Mouse (Mus musculus) layer of hippocampus, adult 9-10 months (tissue): ENCODE measurements at regions not wholly inside any gene's neighbourhood (a gene's known extent, or its start where the extent isn't known, plus 50 kb on each side); places are given as distances from the start of the nearest gene placed in this dataset.

ENCODE experiments used
- DNase-seq: peaks from one replicate; pipeline ENCODE4 v3.0.0; 2022; ENCODE audit warnings: low spot score

GRCm38 (mm10) chr12:110332616-110333154 lies 53.8 kb downstream of the Dio3 start:
- no peak for DNase-seq

- no peak for DNase-seq
These were observed 55.7 kb downstream of the Dio3 start for GRCm38 (mm10) chr12:110334609-110335008.

- no peak for DNase-seq
These were observed 65.5 kb downstream of the Dio3 start for GRCm38 (mm10) chr12:110344280-110344827.

- no peak for DNase-seq
These were observed 70.8 kb downstream of the Dio3 start for GRCm38 (mm10) chr12:110349621-110350020.

- DNase-seq = no peak
These were observed 77.0 kb downstream of the Dio3 start for GRCm38 (mm10) chr12:110355851-110356250.

- no peak for DNase-seq
These were observed 79.8 kb upstream of the Ppp2r5c start for GRCm38 (mm10) chr12:110367102-110367501.

GRCm38 (mm10) chr12:110367822-110368221 lies 79.1 kb upstream of the Ppp2r5c start:
- DNase-seq = no peak

- DNase-seq = no peak
These were observed 74.8 kb upstream of the Ppp2r5c start for GRCm38 (mm10) chr12:110371886-110372690.

- no peak for DNase-seq
These were observed 73.9 kb upstream of the Ppp2r5c start for GRCm38 (mm10) chr12:110372986-110373385.

GRCm38 (mm10) chr12:110373408-110374065 lies 73.4 kb upstream of the Ppp2r5c start:
- peak; percentile 67 for DNase-seq

- DNase-seq = no peak
These were observed 71.8 kb upstream of the Ppp2r5c start for GRCm38 (mm10) chr12:110375139-110375538.

- no peak for DNase-seq
These were observed 70.7 kb upstream of the Ppp2r5c start for GRCm38 (mm10) chr12:110376062-110376837.

- DNase-seq = no peak
These were observed 70.1 kb upstream of the Ppp2r5c start for GRCm38 (mm10) chr12:110376838-110377150.

GRCm38 (mm10) chr12:110377306-110377705 lies 69.6 kb upstream of the Ppp2r5c start:
- no peak for DNase-seq

- DNase-seq = no peak
These were observed 69.2 kb upstream of the Ppp2r5c start for GRCm38 (mm10) chr12:110377734-110378133.

- DNase-seq = no peak
These were observed 68.6 kb upstream of the Ppp2r5c start for GRCm38 (mm10) chr12:110378302-110378701.

GRCm38 (mm10) chr12:110379721-110380120 lies 67.2 kb upstream of the Ppp2r5c start:
- DNase-seq = no peak

- DNase-seq = no peak
These were observed 65.8 kb upstream of the Ppp2r5c start for GRCm38 (mm10) chr12:110380831-110381750.

GRCm38 (mm10) chr12:110385031-110385430 lies 61.9 kb upstream of the Ppp2r5c start:
- no peak for DNase-seq

GRCm38 (mm10) chr12:110385801-110386599 lies 60.9 kb upstream of the Ppp2r5c start:
- DNase-seq = no peak
